Mouse (Mus musculus): ENCODE results near the gene Pde8b. TPM values are rescaled to one million over a fixed set of nuclear protein-coding genes. Genes with fewer than 3 reads are reported as not detected.

Gene Pde8b
- polyA plus RNA-seq, 1 experiment from 2014 or later = 12.1 TPM

DNA sequence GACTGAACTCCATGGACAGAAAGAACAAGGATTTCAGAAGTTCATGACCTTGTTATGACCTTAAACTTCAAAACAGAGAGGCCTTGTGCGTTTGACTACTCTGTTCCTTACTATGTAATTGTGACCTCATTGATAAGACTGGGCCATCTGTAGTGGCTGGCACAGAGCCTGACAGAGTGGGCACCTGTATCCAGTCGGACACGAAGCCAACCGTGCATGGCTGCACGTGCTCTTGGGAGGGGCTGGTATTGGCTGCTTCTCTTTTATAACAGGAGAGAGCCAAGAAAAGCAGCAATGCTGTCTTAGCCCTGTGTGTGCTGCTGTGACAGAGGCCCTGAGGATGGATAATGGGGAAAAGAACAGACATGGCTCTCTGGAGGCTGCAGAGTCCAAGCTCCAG, 73.7 kb downstream of the Pde8b start:
- no peaks in the 10 kb centered on the region for H3K4me1 ChIP-seq (replicated peaks; ENCODE audit: insufficient read depth, low read length)
- 50% methylated on average over 5 of the region's 5 CpGs for WGBS
- TF ChIP-seq CTCF (IDR thresholded peaks at IDR 0.05; ENCODE audit: low read depth) = no peak
- H3K36me3 ChIP-seq (ENCODE audit: insufficient read depth, low read length) = no peaks in the 10 kb centered on the region
- H3K9me3 ChIP-seq (replicated peaks; ENCODE audit: low read length) = no peaks in the 10 kb centered on the region
- no peak overlapping the region for H3K9ac ChIP-seq (ENCODE audit: low read depth, low read length)
- H3K4me3 ChIP-seq (replicated peaks; ENCODE audit: low read depth, low read length) = no peak overlapping the region
- H3K4me2 ChIP-seq (ENCODE audit: low read length) = no peak overlapping the region
- DNase-seq (ENCODE audit: low spot score) (no peak), ATAC-seq (replicated peaks; ENCODE audit: low FRiP score, low read depth) (no peak)
- no peaks in the 10 kb centered on the region for H3K27me3 ChIP-seq (ENCODE audit: insufficient read depth, low read length)
- H3K27ac ChIP-seq = no peak overlapping the region

- Histone ChIP-seq H3K27ac (no peak overlapping the region), H3K4me1 (replicated peaks; ENCODE audit: insufficient read depth, low read length) (no peaks in the 10 kb centered on the region), H3K27me3 (ENCODE audit: insufficient read depth, low read length) (no peaks in the 10 kb centered on the region), H3K36me3 (ENCODE audit: insufficient read depth, low read length) (no peaks in the 10 kb centered on the region), H3K4me2 (ENCODE audit: low read length) (no peak overlapping the region), H3K9me3 (replicated peaks; ENCODE audit: low read length) (no peaks in the 10 kb centered on the region), H3K4me3 (replicated peaks; ENCODE audit: low read depth, low read length) (no peak overlapping the region), H3K9ac (ENCODE audit: low read depth, low read length) (no peak overlapping the region)
- ATAC-seq (replicated peaks; ENCODE audit: low FRiP score, low read depth) = no peak
- DNase-seq (ENCODE audit: low spot score) = no peak
- no peak for TF ChIP-seq CTCF (IDR thresholded peaks at IDR 0.05; ENCODE audit: low read depth)
- WGBS = 73% methylated on average over 6 of the region's 6 CpGs
Measured at GRCm38 (mm10) chr13:95174253-95174652, 75.9 kb downstream of the Pde8b start.

GRCm38 (mm10) chr13:95172346-95172745, 77.8 kb downstream of the Pde8b start:
- no peaks in the 10 kb centered on the region for H3K27me3 ChIP-seq (ENCODE audit: insufficient read depth, low read length)
- no peak for TF ChIP-seq CTCF (IDR thresholded peaks at IDR 0.05; ENCODE audit: low read depth)
- DNase-seq (ENCODE audit: low spot score) = no peak
- no peak overlapping the region for H3K9ac ChIP-seq (ENCODE audit: low read depth, low read length)
- no peak overlapping the region for H3K4me2 ChIP-seq (ENCODE audit: low read length)
- no peak overlapping the region for H3K4me3 ChIP-seq (replicated peaks; ENCODE audit: low read depth, low read length)
- no peak for ATAC-seq (replicated peaks; ENCODE audit: low FRiP score, low read depth)
- no peaks in the 10 kb centered on the region for H3K4me1 ChIP-seq (replicated peaks; ENCODE audit: insufficient read depth, low read length)
- H3K36me3 ChIP-seq (ENCODE audit: insufficient read depth, low read length) = no peaks in the 10 kb centered on the region
- no peak overlapping the region for H3K27ac ChIP-seq
- no peaks in the 10 kb centered on the region for H3K9me3 ChIP-seq (replicated peaks; ENCODE audit: low read length)
- 95% methylated on average over 4 of the region's 4 CpGs for WGBS

GRCm38 (mm10) chr13:95160211-95160610, 89.9 kb downstream of the Pde8b start:
- ATAC-seq (replicated peaks; ENCODE audit: low FRiP score, low read depth) (no peak), DNase-seq (ENCODE audit: low spot score) (no peak)
- TF ChIP-seq CTCF (IDR thresholded peaks at IDR 0.05; ENCODE audit: low read depth) = no peak
- Histone ChIP-seq H3K4me3 (replicated peaks; ENCODE audit: low read depth, low read length) (no peak overlapping the region), H3K9ac (ENCODE audit: low read depth, low read length) (no peak overlapping the region), H3K27ac (no peak overlapping the region), H3K36me3 (ENCODE audit: insufficient read depth, low read length) (no peaks in the 10 kb centered on the region), H3K4me1 (replicated peaks; ENCODE audit: insufficient read depth, low read length) (no peaks in the 10 kb centered on the region), H3K9me3 (replicated peaks; ENCODE audit: low read length) (no peaks in the 10 kb centered on the region), H3K4me2 (ENCODE audit: low read length) (no peak overlapping the region), H3K27me3 (ENCODE audit: insufficient read depth, low read length) (no peaks in the 10 kb centered on the region)
- 94% methylated on average over 3 of the region's 3 CpGs for WGBS

GRCm38 (mm10) chr13:95158986-95159385, 91.2 kb downstream of the Pde8b start:
- H3K9ac ChIP-seq (ENCODE audit: low read depth, low read length) = no peak overlapping the region
- no peaks in the 10 kb centered on the region for H3K9me3 ChIP-seq (replicated peaks; ENCODE audit: low read length)
- H3K4me3 ChIP-seq (replicated peaks; ENCODE audit: low read depth, low read length) = no peak overlapping the region
- ATAC-seq (replicated peaks; ENCODE audit: low FRiP score, low read depth) (no peak), DNase-seq (ENCODE audit: low spot score) (no peak)
- H3K27me3 ChIP-seq (ENCODE audit: insufficient read depth, low read length) = no peaks in the 10 kb centered on the region
- no peak overlapping the region for H3K27ac ChIP-seq
- H3K36me3 ChIP-seq (ENCODE audit: insufficient read depth, low read length) = no peaks in the 10 kb centered on the region
- H3K4me1 ChIP-seq (replicated peaks; ENCODE audit: insufficient read depth, low read length) = no peaks in the 10 kb centered on the region
- no peak overlapping the region for H3K4me2 ChIP-seq (ENCODE audit: low read length)
- 88% methylated on average over 7 of the region's 7 CpGs for WGBS
- TF ChIP-seq CTCF (IDR thresholded peaks at IDR 0.05; ENCODE audit: low read depth) = no peak

DNA sequence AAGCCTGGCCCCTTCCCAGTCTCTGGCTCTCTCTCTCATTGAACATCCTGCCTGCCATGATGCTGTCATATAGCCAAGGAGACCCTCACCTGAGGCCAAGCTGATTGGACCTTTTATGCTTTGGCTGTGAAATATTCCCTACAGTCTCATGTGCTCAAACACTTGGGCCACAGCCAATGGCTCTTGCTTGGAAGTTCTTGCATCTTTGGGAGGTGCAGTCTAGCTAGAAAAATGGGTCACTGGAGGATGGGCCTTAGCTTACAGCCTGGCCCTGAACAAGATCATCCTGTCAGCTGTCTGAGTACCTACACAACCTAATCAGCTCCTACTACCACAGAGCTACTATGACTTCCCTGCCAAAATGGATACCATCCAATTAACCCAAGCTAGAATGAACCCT, 105.4 kb downstream of the Pde8b start:
- Histone ChIP-seq H3K36me3 (ENCODE audit: insufficient read depth, low read length) (no peaks in the 10 kb centered on the region), H3K27ac (no peak overlapping the region), H3K4me2 (ENCODE audit: low read length) (no peak overlapping the region), H3K9ac (ENCODE audit: low read depth, low read length) (no peak overlapping the region), H3K4me3 (replicated peaks; ENCODE audit: low read depth, low read length) (no peak overlapping the region), H3K27me3 (ENCODE audit: insufficient read depth, low read length) (no peaks in the 10 kb centered on the region), H3K9me3 (replicated peaks; ENCODE audit: low read length) (no peaks in the 10 kb centered on the region), H3K4me1 (replicated peaks; ENCODE audit: insufficient read depth, low read length) (no peaks in the 10 kb centered on the region)
- no peak for TF ChIP-seq CTCF (IDR thresholded peaks at IDR 0.05; ENCODE audit: low read depth)
- no peak for DNase-seq (ENCODE audit: low spot score)
- ATAC-seq (replicated peaks; ENCODE audit: low FRiP score, low read depth) = no peak

DNA sequence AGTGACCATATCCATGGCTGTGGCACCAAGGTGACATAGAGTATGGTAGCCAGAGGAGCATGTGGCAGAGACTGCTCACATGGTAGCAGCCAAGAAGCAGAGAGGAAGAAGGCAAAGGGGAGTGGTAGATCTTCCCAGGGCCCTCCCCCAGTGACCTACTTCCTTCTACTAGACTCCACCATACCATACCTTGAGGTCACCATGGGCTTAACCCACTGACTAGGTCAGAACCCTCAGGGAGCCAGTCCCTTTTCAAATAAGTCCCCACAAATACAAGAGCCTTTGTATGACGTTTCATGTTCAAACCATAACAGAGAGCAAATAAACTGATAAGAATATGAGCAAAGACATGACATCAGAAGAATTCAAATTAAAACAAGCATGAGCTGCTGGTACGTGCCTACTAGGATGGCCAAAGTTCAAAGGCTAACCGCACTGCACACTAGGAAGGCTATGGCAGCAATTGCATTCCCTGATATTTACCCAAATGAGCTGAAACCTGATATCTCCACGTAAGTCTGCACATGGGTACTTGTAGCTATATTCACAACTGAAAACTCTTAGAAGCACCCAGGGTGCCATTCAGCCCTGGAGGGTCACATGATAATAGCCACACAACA, 109.6 kb downstream of the Pde8b start:
- Histone ChIP-seq H3K9me3 (replicated peaks; ENCODE audit: low read length) (no peaks in the 10 kb centered on the region), H3K4me2 (ENCODE audit: low read length) (no peak overlapping the region), H3K27ac (no peak overlapping the region), H3K4me3 (replicated peaks; ENCODE audit: low read depth, low read length) (no peak overlapping the region), H3K9ac (ENCODE audit: low read depth, low read length) (no peak overlapping the region), H3K27me3 (ENCODE audit: insufficient read depth, low read length) (no peaks in the 10 kb centered on the region), H3K36me3 (ENCODE audit: insufficient read depth, low read length) (no peaks in the 10 kb centered on the region), H3K4me1 (replicated peaks; ENCODE audit: insufficient read depth, low read length) (no peaks in the 10 kb centered on the region)
- no peak for DNase-seq (ENCODE audit: low spot score)
- TF ChIP-seq CTCF (IDR thresholded peaks at IDR 0.05; ENCODE audit: low read depth) = no peak
- no peak for ATAC-seq (replicated peaks; ENCODE audit: low FRiP score, low read depth)
- WGBS = 79% methylated on average over 4 of the region's 4 CpGs
